Mouse (Mus musculus) left cerebral cortex, adult 11 months (tissue): ENCODE measurements around the gene Srp9.
"Not testable (repeated sequence)": the region's sequence is repeated elsewhere in the genome, so short reads cannot be mapped to it uniquely, and the experiment has no call there.

ENCODE experiments used
- DNase-seq: peaks from one replicate; pipeline ENCODE4 v3.0.0; 2022; ENCODE audit warnings: low spot score

The Srp9 gene

GRCm38 (mm10) chr1:182145546-182145945, 21.0 kb downstream of the Srp9 start:
- no peak for DNase-seq

- DNase-seq: no peak
Measured at GRCm38 (mm10) chr1:182148864-182149514, 24.5 kb downstream of the Srp9 start.

- no peak for DNase-seq
Measured at GRCm38 (mm10) chr1:182149966-182150365, 25.4 kb downstream of the Srp9 start.

GRCm38 (mm10) chr1:182157734-182158133, 33.2 kb downstream of the Srp9 start:
- DNase-seq: no peak

- DNase-seq: no peak
Measured at GRCm38 (mm10) chr1:182159575-182159974, 35.0 kb downstream of the Srp9 start.

GRCm38 (mm10) chr1:182162951-182163350, 38.4 kb downstream of the Srp9 start:
- DNase-seq: no peak

GRCm38 (mm10) chr1:182164386-182164785, 39.8 kb downstream of the Srp9 start, which contains the start of gene Vmn1r1:
Vmn1r1 (minus strand) TSS chr1:182164486.
- no peak for DNase-seq

GRCm38 (mm10) chr1:182170206-182170605, 45.7 kb downstream of the Srp9 start:
- DNase-seq: not testable (repeated sequence)

GRCm38 (mm10) chr1:182176985-182177384, 52.4 kb downstream of the Srp9 start:
- DNase-seq: not testable (repeated sequence)

GRCm38 (mm10) chr1:182181456-182182305, 57.1 kb downstream of the Srp9 start:
- DNase-seq: no peak
